Mouse (Mus musculus) C2C12 (cell line): Measurements from ENCODE around the gene Aff1.

Experiments
- CTCF ChIP-seq: IDR thresholded peaks from one replicate; pipeline ENCODE4 v1.5.1; 2011; ENCODE audit not compliant: control insufficient read depth, insufficient read depth, insufficient read length
- FOSL1 ChIP-seq: IDR thresholded peaks from one replicate; pipeline ENCODE4 v1.8.0; 2011; ENCODE audit warnings: mild to moderate bottlenecking, low read length; ENCODE audit not compliant: poor library complexity, insufficient read depth, severe bottlenecking
- MYOD1 ChIP-seq: IDR thresholded peaks from one replicate; pipeline ENCODE4 v1.6.1; 2011; ENCODE audit warnings: low read depth; ENCODE audit not compliant: control insufficient read depth, insufficient read length
- MYOG ChIP-seq: IDR thresholded peaks from one replicate; pipeline ENCODE4 v1.6.1; 2011; ENCODE audit not compliant: control insufficient read depth, insufficient read length; ENCODE audit errors: extremely low read depth
- USF1 ChIP-seq: IDR thresholded peaks from one replicate; pipeline ENCODE4 v1.6.1; 2011; ENCODE audit warnings: low read depth, mild to moderate bottlenecking, control low read depth, moderate library complexity

GRCm38 (mm10) chr5:103838550-103839264 lies 146.5 kb downstream of the Aff1 start:
- TF ChIP-seq MYOD1 (no peak), CTCF (no peak), USF1 (no peak), FOSL1 (no peak), MYOG (no peak)
